Mouse (Mus musculus): Measurements from ENCODE around the gene Pomgnt2. TPM values are rescaled to one million over a fixed set of nuclear protein-coding genes. Genes with fewer than 3 reads are reported as not detected.

Pomgnt2 gene
- polyA plus RNA-seq, 1 experiment: 19.3 TPM

- no peak for DNase-seq
- Histone ChIP-seq H3K4me3 (ENCODE audit: control insufficient read depth, insufficient read depth, low read length) (no peak overlapping the region), H3K4me1 (replicated peaks; ENCODE audit: control insufficient read depth, insufficient read depth, low read length) (no peaks in the 10 kb centered on the region), H3K27ac (ENCODE audit: control insufficient read depth, insufficient read depth, low read length) (no peak overlapping the region), H3K27me3 (ENCODE audit: control insufficient read depth, insufficient read depth, low read length) (no peaks in the 10 kb centered on the region), H3K36me3 (ENCODE audit: control insufficient read depth, insufficient read depth, low read length) (no peaks in the 10 kb centered on the region)
- no peak for TF ChIP-seq CTCF (IDR thresholded peaks at IDR 0.05; ENCODE audit: borderline replicate concordance, control insufficient read depth, extremely low read depth, insufficient read depth, low read length, poor library complexity)
- TF ChIP-seq POLR2A (IDR thresholded peaks at IDR 0.05; ENCODE audit: control insufficient read depth, extremely low read depth, insufficient read depth, low read length, poor library complexity): no peak
- 90% methylated on average over 5 of the region's 5 CpGs for WGBS
These were observed 33.8 kb upstream of the Pomgnt2 start for GRCm38 (mm10) chr9:122030706-122031105.

GRCm38 (mm10) chr9:122029765-122030164, 32.9 kb upstream of the Pomgnt2 start:
- no peak for DNase-seq
- WGBS: 95% methylated on average over 7 of the region's 7 CpGs
- no peak overlapping the region for H3K4me3 ChIP-seq (ENCODE audit: control insufficient read depth, insufficient read depth, low read length)
- H3K4me1 ChIP-seq (replicated peaks; ENCODE audit: control insufficient read depth, insufficient read depth, low read length): no peaks in the 10 kb centered on the region
- no peak overlapping the region for H3K27ac ChIP-seq (ENCODE audit: control insufficient read depth, insufficient read depth, low read length)
- TF ChIP-seq CTCF (IDR thresholded peaks at IDR 0.05; ENCODE audit: borderline replicate concordance, control insufficient read depth, extremely low read depth, insufficient read depth, low read length, poor library complexity) (no peak), POLR2A (IDR thresholded peaks at IDR 0.05; ENCODE audit: control insufficient read depth, extremely low read depth, insufficient read depth, low read length, poor library complexity) (no peak)
- H3K27me3 ChIP-seq (ENCODE audit: control insufficient read depth, insufficient read depth, low read length): no peaks in the 10 kb centered on the region
- no peaks in the 10 kb centered on the region for H3K36me3 ChIP-seq (ENCODE audit: control insufficient read depth, insufficient read depth, low read length)

- H3K36me3 ChIP-seq (ENCODE audit: control insufficient read depth, insufficient read depth, low read length): no peaks in the 10 kb centered on the region
- no peak overlapping the region for H3K27ac ChIP-seq (ENCODE audit: control insufficient read depth, insufficient read depth, low read length)
- no peaks in the 10 kb centered on the region for H3K27me3 ChIP-seq (ENCODE audit: control insufficient read depth, insufficient read depth, low read length)
- H3K4me1 ChIP-seq (replicated peaks; ENCODE audit: control insufficient read depth, insufficient read depth, low read length): no peaks in the 10 kb centered on the region
- TF ChIP-seq POLR2A (IDR thresholded peaks at IDR 0.05; ENCODE audit: control insufficient read depth, extremely low read depth, insufficient read depth, low read length, poor library complexity) (no peak), CTCF (IDR thresholded peaks at IDR 0.05; ENCODE audit: borderline replicate concordance, control insufficient read depth, extremely low read depth, insufficient read depth, low read length, poor library complexity) (no peak)
- no peak overlapping the region for H3K4me3 ChIP-seq (ENCODE audit: control insufficient read depth, insufficient read depth, low read length)
- 67% methylated on average over 11 of the region's 11 CpGs for WGBS
- no peak for DNase-seq
These were observed 31.2 kb upstream of the Pomgnt2 start for GRCm38 (mm10) chr9:122027914-122028745.

GRCm38 (mm10) chr9:122027081-122027913, 30.4 kb upstream of the Pomgnt2 start:
- Histone ChIP-seq H3K27me3 (ENCODE audit: control insufficient read depth, insufficient read depth, low read length) (no peaks in the 10 kb centered on the region), H3K4me1 (replicated peaks; ENCODE audit: control insufficient read depth, insufficient read depth, low read length) (no peaks in the 10 kb centered on the region), H3K4me3 (ENCODE audit: control insufficient read depth, insufficient read depth, low read length) (no peak overlapping the region), H3K27ac (ENCODE audit: control insufficient read depth, insufficient read depth, low read length) (no peak overlapping the region), H3K36me3 (ENCODE audit: control insufficient read depth, insufficient read depth, low read length) (no peaks in the 10 kb centered on the region)
- 91% methylated on average over 6 of the region's 6 CpGs for WGBS
- DNase-seq: no peak
- TF ChIP-seq POLR2A (IDR thresholded peaks at IDR 0.05; ENCODE audit: control insufficient read depth, extremely low read depth, insufficient read depth, low read length, poor library complexity): no peak
- TF ChIP-seq CTCF (IDR thresholded peaks at IDR 0.05; ENCODE audit: borderline replicate concordance, control insufficient read depth, extremely low read depth, insufficient read depth, low read length, poor library complexity): no peak

DNA sequence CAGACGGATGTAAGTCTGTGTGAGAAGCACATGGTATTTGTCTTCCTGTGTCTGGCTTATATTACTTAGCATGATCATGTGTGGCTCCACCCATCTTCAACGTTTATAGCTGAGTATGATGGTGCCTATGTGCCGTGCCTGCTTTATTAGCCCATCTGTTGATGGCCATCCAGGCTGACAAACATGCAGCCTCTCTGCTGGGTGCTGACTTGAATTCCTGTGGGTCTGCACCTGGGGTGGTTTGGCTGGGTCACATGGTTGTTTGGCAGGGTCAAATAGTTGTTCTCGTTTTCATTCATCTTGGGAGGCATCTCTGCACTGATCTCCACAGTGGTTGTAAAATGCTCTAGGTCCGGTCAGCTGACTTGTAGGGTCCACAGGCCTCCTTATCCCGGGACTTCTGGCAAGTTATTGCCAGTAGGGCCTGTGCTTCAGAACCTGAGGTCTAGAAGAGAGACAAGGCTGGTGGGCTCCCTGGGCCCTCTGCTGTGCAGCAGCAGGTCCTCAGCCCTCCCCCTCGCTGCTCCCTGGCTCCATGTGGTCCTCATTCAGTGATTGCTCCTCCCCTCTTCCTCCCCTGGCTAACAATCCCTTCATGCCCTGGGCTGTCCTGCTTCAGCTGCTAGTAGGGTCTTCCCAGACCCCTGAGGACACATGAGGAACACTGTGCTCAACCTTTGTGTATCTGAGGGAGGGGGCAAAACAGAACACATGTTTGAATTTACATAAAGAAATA, 29.1 kb upstream of the Pomgnt2 start:
- H3K4me3 ChIP-seq (ENCODE audit: control insufficient read depth, insufficient read depth, low read length): no peak overlapping the region
- no peaks in the 10 kb centered on the region for H3K36me3 ChIP-seq (ENCODE audit: control insufficient read depth, insufficient read depth, low read length)
- no peak for TF ChIP-seq CTCF (IDR thresholded peaks at IDR 0.05; ENCODE audit: borderline replicate concordance, control insufficient read depth, extremely low read depth, insufficient read depth, low read length, poor library complexity)
- TF ChIP-seq POLR2A (IDR thresholded peaks at IDR 0.05; ENCODE audit: control insufficient read depth, extremely low read depth, insufficient read depth, low read length, poor library complexity): no peak
- DNase-seq: no peak
- H3K4me1 ChIP-seq (replicated peaks; ENCODE audit: control insufficient read depth, insufficient read depth, low read length): no peaks in the 10 kb centered on the region
- H3K27me3 ChIP-seq (ENCODE audit: control insufficient read depth, insufficient read depth, low read length): no peaks in the 10 kb centered on the region
- WGBS: 80% methylated on average over 7 of the region's 7 CpGs
- no peak overlapping the region for H3K27ac ChIP-seq (ENCODE audit: control insufficient read depth, insufficient read depth, low read length)

- no peak overlapping the region for H3K27ac ChIP-seq (ENCODE audit: control insufficient read depth, insufficient read depth, low read length)
- no peak for DNase-seq
- no peak overlapping the region for H3K4me3 ChIP-seq (ENCODE audit: control insufficient read depth, insufficient read depth, low read length)
These were observed 27.5 kb upstream of the Pomgnt2 start for GRCm38 (mm10) chr9:122024419-122024818.

More at GRCm38 (mm10) chr9:122024419-122024818, 27.5 kb upstream of the Pomgnt2 start:
- Histone ChIP-seq H3K4me1 (replicated peaks; ENCODE audit: control insufficient read depth, insufficient read depth, low read length) (no peaks in the 10 kb centered on the region), H3K36me3 (ENCODE audit: control insufficient read depth, insufficient read depth, low read length) (no peaks in the 10 kb centered on the region), H3K27me3 (ENCODE audit: control insufficient read depth, insufficient read depth, low read length) (no peaks in the 10 kb centered on the region)
- TF ChIP-seq POLR2A (IDR thresholded peaks at IDR 0.05; ENCODE audit: control insufficient read depth, extremely low read depth, insufficient read depth, low read length, poor library complexity): no peak
- no peak for TF ChIP-seq CTCF (IDR thresholded peaks at IDR 0.05; ENCODE audit: borderline replicate concordance, control insufficient read depth, extremely low read depth, insufficient read depth, low read length, poor library complexity)
- 96% methylated on average over 6 of the region's 6 CpGs for WGBS

Data from thymus, adult 2 months (tissue).